Mouse (Mus musculus) spleen, adult 2 months (tissue): ENCODE data around the gene Gpsm3. TPM values are rescaled to one million over a fixed set of nuclear protein-coding genes. Genes with fewer than 3 reads are reported as not detected.

Source experiments
- DNase-seq, 2 experiments: peaks; one replicate each; pipeline versions ENCODE4 v3.0.0 to v3.0.0-alpha.2; 2012 to 2021; ENCODE audit warnings: low spot score in 2 of 2, low read depth in 1 of 2
- H3K27ac ChIP-seq: fragments of 200-500 bp; 2 replicates; pipeline ENCODE4 v1.5.1; 2012; ENCODE audit warnings: low read length, inconsistent platforms; ENCODE audit not compliant: insufficient read depth
- H3K27me3 ChIP-seq: fragments of 200-500 bp; 2 replicates; pipeline ENCODE4 v1.6.1; 2012; ENCODE audit warnings: mild to moderate bottlenecking, moderate library complexity, low read length, inconsistent platforms; ENCODE audit not compliant: control insufficient read depth, insufficient read depth
- H3K36me3 ChIP-seq: fragments of 200-500 bp; 2 replicates; pipeline ENCODE4 v1.6.1; 2012; ENCODE audit warnings: mild to moderate bottlenecking, low read length, inconsistent platforms; ENCODE audit not compliant: control insufficient read depth, insufficient read depth
- H3K4me1 ChIP-seq: fragments of 200-500 bp; 2 replicates; pipeline ENCODE4 v1.6.1; 2011; ENCODE audit warnings: inconsistent platforms; ENCODE audit not compliant: control insufficient read depth, insufficient read depth, insufficient read length
- H3K4me3 ChIP-seq: fragments of 200-500 bp; 2 replicates; pipeline ENCODE4 v1.5.1; 2011; ENCODE audit warnings: mild to moderate bottlenecking, inconsistent platforms; ENCODE audit not compliant: insufficient read depth, insufficient read length; ENCODE audit errors: extremely low read depth
- CTCF ChIP-seq: fragments of 200-500 bp; IDR thresholded peaks from 2 replicates; pipeline ENCODE4 v1.5.1; 2011; ENCODE audit warnings: mild to moderate bottlenecking, inconsistent platforms; ENCODE audit not compliant: insufficient read depth, insufficient read length, insufficient replicate concordance; ENCODE audit errors: extremely low read depth
- POLR2A ChIP-seq: fragments of 200-500 bp; IDR thresholded peaks from 2 replicates; pipeline ENCODE4 v1.6.1; 2011; ENCODE audit warnings: low read depth, low read length, inconsistent platforms
- WGBS: fragments of 180-500 bp; shearing (Covaris S2); methylation state at CpG from one replicate; pipeline ENCODE4 v1.1.7; 2018; 5-methylcytosine and 5-hydroxymethylcytosine counted together
- polyA plus RNA-seq: library from polyadenylated mRNA; depleted of rRNA; stranded (reverse); fragments of >200 nt; gene quantifications from 2 replicates; pipeline ENCODE4 v1.2.3, GENCODE M21; 2012

Gene Gpsm3
- polyA plus RNA-seq, 1 experiment, result 68.8 TPM

DNA sequence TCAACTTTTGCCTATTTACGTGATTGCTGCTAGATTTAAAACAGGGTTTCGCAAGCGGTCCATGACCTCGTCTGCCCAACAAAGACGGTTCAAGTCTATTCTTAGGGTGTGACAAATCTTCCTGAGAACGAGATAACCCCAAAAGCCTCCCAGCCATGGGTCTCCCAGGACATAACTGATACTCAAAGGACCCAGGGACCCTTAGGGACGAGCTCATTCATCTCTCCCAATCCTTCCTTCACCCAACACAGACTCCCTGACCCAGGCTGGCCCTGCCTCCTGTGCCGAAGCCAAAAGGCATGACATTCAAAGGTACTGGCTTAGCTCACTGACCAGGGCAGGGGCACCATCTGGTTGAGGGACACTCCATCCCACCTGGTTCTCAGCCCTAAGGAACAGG lies 33.2 kb upstream of the Gpsm3 start:
- H3K4me1 ChIP-seq, result peaks cover under 1% of the 10 kb centered on the region; the same call in 1 of the 2 replicates

GRCm38 (mm10) chr17:34557411-34557810 lies 32.2 kb upstream of the Gpsm3 start:
- H3K4me1 ChIP-seq, result peaks cover 2% of the 10 kb centered on the region; the same call in 1 of the 2 replicates
- no peaks in the 10 kb centered on the region for H3K36me3 ChIP-seq
- 87% methylated on average over 11 of the region's 11 CpGs for WGBS
- no peaks in the 10 kb centered on the region for H3K27me3 ChIP-seq
- no peak for TF ChIP-seq CTCF
- TF ChIP-seq POLR2A, result no peak
- H3K27ac ChIP-seq, result no peak overlapping the region
- no peak overlapping the region for H3K4me3 ChIP-seq
- no peak for DNase-seq

More for the DNA sequence above, 33.2 kb upstream of the Gpsm3 start:
- no peak for TF ChIP-seq POLR2A
- Histone ChIP-seq H3K27me3 (no peaks in the 10 kb centered on the region), H3K36me3 (no peaks in the 10 kb centered on the region), H3K4me3 (no peak overlapping the region), H3K27ac (no peak overlapping the region)
- DNase-seq, result no peak
- 73% methylated on average over 8 of the region's 8 CpGs for WGBS

DNA sequence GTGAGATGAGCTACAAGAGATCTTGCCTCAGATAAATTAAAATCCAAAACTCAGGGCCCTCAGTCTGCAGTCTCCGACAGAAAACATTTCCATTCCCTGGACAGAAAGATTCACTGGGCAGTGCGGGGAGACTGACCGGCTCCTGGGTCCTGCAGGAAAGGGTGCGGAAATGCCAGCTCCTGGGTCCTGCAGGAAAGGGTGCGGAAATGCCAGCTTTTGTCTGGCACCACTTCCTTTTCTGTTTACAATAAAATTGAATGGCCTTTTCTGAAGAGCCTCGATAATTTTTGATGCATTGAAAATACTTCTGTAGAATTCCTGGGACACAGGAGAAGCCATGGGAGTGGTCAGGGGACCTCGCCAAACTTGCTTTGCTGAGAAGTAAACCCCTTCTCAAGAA lies 30.5 kb upstream of the Gpsm3 start:
- WGBS, result 86% methylated on average over 7 of the region's 7 CpGs
- no peak overlapping the region for H3K4me3 ChIP-seq
- H3K4me1 ChIP-seq, result peaks cover 2% of the 10 kb centered on the region; the same call in 1 of the 2 replicates
- no peak overlapping the region for H3K27ac ChIP-seq
- TF ChIP-seq POLR2A (no peak), CTCF (no peak)
- H3K27me3 ChIP-seq, result no peaks in the 10 kb centered on the region
- no peak for DNase-seq
- no peaks in the 10 kb centered on the region for H3K36me3 ChIP-seq

DNA sequence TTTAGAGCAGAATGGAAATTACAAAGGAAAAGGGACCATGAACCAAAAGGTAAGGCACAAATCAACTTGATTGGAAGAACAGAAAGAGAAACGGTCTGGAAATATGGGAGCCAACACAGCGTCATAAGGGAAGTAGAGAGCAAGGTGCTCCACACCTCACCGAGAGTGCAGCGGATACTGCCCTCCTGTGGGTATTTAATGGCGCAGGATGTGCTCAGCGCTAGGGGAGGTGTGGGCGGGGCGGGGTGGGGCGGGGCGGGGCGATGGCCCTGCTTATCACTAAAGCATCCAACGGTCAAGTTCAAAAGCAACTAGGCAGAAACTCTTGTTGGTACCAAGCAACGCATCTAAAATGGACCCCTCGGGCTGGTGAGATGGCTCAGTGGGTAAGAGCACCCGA lies 29.7 kb upstream of the Gpsm3 start:
- Histone ChIP-seq H3K36me3 (no peaks in the 10 kb centered on the region), H3K4me3 (no peak overlapping the region), H3K27me3 (no peaks in the 10 kb centered on the region), H3K27ac (no peak overlapping the region), H3K4me1 (peaks cover 2% of the 10 kb centered on the region; the same call in 1 of the 2 replicates)
- peak; percentile 24 to 26 for DNase-seq
- WGBS, result 53% methylated on average over 15 of the region's 15 CpGs
- no peak for TF ChIP-seq POLR2A
- no peak for TF ChIP-seq CTCF

GRCm38 (mm10) chr17:34560438-34560837 lies 29.2 kb upstream of the Gpsm3 start:
- Histone ChIP-seq H3K4me3 (no peak overlapping the region), H3K36me3 (no peaks in the 10 kb centered on the region), H3K27ac (no peak overlapping the region), H3K4me1 (peaks cover 2% of the 10 kb centered on the region; the same call in 1 of the 2 replicates), H3K27me3 (no peaks in the 10 kb centered on the region)
- no peak for TF ChIP-seq CTCF
- TF ChIP-seq POLR2A, result no peak
- no peak for DNase-seq
- 88% methylated on average over 6 of the region's 6 CpGs for WGBS

GRCm38 (mm10) chr17:34561200-34561599 lies 28.4 kb upstream of the Gpsm3 start:
- H3K27ac ChIP-seq, result peak overlapping the region; percentile 66
- no peaks in the 10 kb centered on the region for H3K27me3 ChIP-seq
- no peak for TF ChIP-seq POLR2A
- no peak for TF ChIP-seq CTCF
- H3K4me1 ChIP-seq, result peaks cover 2% of the 10 kb centered on the region; the same call in 1 of the 2 replicates
- DNase-seq, result peak; percentile 48 to 50
- H3K4me3 ChIP-seq, result peak overlapping the region; percentile 52
- no peaks in the 10 kb centered on the region for H3K36me3 ChIP-seq
- 7% methylated on average over 8 of the region's 8 CpGs for WGBS

DNA sequence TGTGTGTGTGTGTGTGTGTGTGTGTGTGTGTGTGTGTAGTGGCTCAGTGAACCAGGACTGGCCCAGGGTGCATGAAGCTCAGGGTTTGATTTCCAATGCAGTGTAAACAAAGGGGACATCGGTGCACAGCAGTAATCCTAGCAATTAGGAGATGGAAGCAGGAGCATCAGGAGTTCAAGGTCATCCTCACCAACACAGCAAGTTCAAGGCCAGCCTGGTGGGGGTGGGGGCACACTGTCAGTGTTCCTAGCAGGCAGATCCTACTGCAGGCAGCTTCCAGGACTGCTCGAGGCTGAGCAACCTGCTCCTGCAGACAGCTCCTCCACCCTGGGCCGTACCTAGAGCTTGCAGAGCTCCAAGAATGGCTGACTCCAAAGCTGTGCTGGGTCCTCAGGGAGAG lies 27.0 kb upstream of the Gpsm3 start:
- Histone ChIP-seq H3K27ac (no peak overlapping the region), H3K4me1 (peaks cover 2% of the 10 kb centered on the region; the same call in 1 of the 2 replicates), H3K4me3 (no peak overlapping the region), H3K27me3 (no peaks in the 10 kb centered on the region), H3K36me3 (no peaks in the 10 kb centered on the region)
- TF ChIP-seq CTCF, result no peak
- TF ChIP-seq POLR2A, result no peak
- DNase-seq, result no peak
- 87% methylated on average over 3 of the region's 3 CpGs for WGBS

DNA sequence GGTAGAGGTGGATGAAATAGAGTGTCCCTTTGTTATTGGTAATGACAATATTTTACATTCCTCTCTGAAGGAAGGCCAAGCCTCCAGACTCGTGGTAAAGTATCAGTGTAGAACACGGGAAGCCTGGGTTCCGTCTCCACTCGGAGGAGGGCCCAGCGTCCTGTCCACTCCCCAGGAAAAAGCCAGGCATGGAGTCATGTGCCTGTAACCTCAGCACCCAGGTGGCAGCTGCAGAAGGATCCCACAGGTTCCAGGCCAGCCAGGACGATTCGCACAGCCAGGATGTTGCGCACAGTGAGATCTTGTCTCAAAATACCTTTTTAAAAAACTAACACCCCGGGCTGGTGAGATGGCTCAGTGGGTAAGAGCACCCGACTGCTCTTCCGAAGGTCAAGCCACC lies 26.3 kb upstream of the Gpsm3 start:
- no peaks in the 10 kb centered on the region for H3K27me3 ChIP-seq

More for the DNA sequence above, 26.3 kb upstream of the Gpsm3 start:
- H3K36me3 ChIP-seq, result no peaks in the 10 kb centered on the region
- no peak overlapping the region for H3K27ac ChIP-seq
- 88% methylated on average over 11 of the region's 11 CpGs for WGBS
- H3K4me1 ChIP-seq, result peaks cover 2% of the 10 kb centered on the region; the same call in 1 of the 2 replicates
- H3K4me3 ChIP-seq, result no peak overlapping the region
- TF ChIP-seq POLR2A (no peak), CTCF (no peak)
- no peak for DNase-seq
